Mouse (Mus musculus): ENCODE results near the gene Taar7d. TPM values are rescaled to one million over a fixed set of nuclear protein-coding genes. Genes with fewer than 3 reads are reported as not detected.

The Taar7d gene
- not detected in 2 replicates for polyA plus RNA-seq (2016; fragmentation: Nextera tagmentation; extraction: Ambion mirVana)

GRCm38 (mm10) chr10:24026922-24027321, at the start of gene Taar7d:
Taar7d (plus strand) TSS chr10:24027222.
- Histone ChIP-seq H3K27ac (ENCODE audit: poor library complexity, severe bottlenecking) (no peak within 1 kb of the TSS), H3K9ac (no peak within 1 kb of the TSS), H3K4me2 (no peak within 1 kb of the TSS), H3K4me3 (no peak within 1 kb of the TSS), H3K4me1 (replicated peaks) (no peaks in the 10 kb centered on the region), H3K36me3 (no peaks in the 10 kb centered on the region), H3K9me3 (replicated peaks) (no peaks in the 10 kb centered on the region), H3K27me3 (replicated peaks) (no peaks in the 10 kb centered on the region)
- no peak for ATAC-seq (ENCODE audit: insufficient number of reproducible peaks, low FRiP score)

- Histone ChIP-seq H3K36me3 (no peaks in the 10 kb centered on the region), H3K9ac (no peak overlapping the region), H3K4me3 (no peak overlapping the region), H3K27me3 (replicated peaks) (no peaks in the 10 kb centered on the region), H3K27ac (ENCODE audit: poor library complexity, severe bottlenecking) (no peak overlapping the region), H3K9me3 (replicated peaks) (no peaks in the 10 kb centered on the region), H3K4me2 (no peak overlapping the region), H3K4me1 (replicated peaks) (no peaks in the 10 kb centered on the region)
- no peak for ATAC-seq (ENCODE audit: insufficient number of reproducible peaks, low FRiP score)
- 54% methylated on average over 4 of the region's 4 CpGs for WGBS
These were observed 49.1 kb upstream of the Taar7d start for GRCm38 (mm10) chr10:23977958-23978357.

GRCm38 (mm10) chr10:23978901-23979705, 47.9 kb upstream of the Taar7d start:
- 42% methylated on average over 16 of the region's 16 CpGs for WGBS
- ATAC-seq (ENCODE audit: insufficient number of reproducible peaks, low FRiP score): peak; percentile 61
- Histone ChIP-seq H3K27ac (ENCODE audit: poor library complexity, severe bottlenecking) (no peak overlapping the region), H3K4me3 (no peak overlapping the region), H3K4me2 (no peak overlapping the region), H3K9ac (no peak overlapping the region), H3K27me3 (replicated peaks) (no peaks in the 10 kb centered on the region), H3K9me3 (replicated peaks) (no peaks in the 10 kb centered on the region), H3K4me1 (replicated peaks) (no peaks in the 10 kb centered on the region), H3K36me3 (no peaks in the 10 kb centered on the region)

- Histone ChIP-seq H3K9me3 (replicated peaks) (0 out of 2 replicates have a peak, but pooled peaks cover 3% of the 10 kb centered on the region), H3K4me2 (no peak within 1 kb of the TSS), H3K4me3 (no peak within 1 kb of the TSS), H3K27ac (ENCODE audit: poor library complexity, severe bottlenecking) (no peak within 1 kb of the TSS), H3K27me3 (replicated peaks) (no peaks in the 10 kb centered on the region), H3K4me1 (replicated peaks) (no peaks in the 10 kb centered on the region), H3K9ac (no peak within 1 kb of the TSS), H3K36me3 (no peaks in the 10 kb centered on the region)
- 68% methylated on average over 8 of the region's 8 CpGs for WGBS
- ATAC-seq (ENCODE audit: insufficient number of reproducible peaks, low FRiP score): no peak
These were observed 41.5 kb upstream of the Taar7d start, which contains the start of gene Taar6 for GRCm38 (mm10) chr10:23985546-23985945. Taar6 (minus strand) TSS chr10:23985646.

GRCm38 (mm10) chr10:23986419-23986818, 40.6 kb upstream of the Taar7d start:
- Histone ChIP-seq H3K4me3 (no peak overlapping the region), H3K4me1 (replicated peaks) (no peaks in the 10 kb centered on the region), H3K27ac (ENCODE audit: poor library complexity, severe bottlenecking) (no peak overlapping the region), H3K9me3 (replicated peaks) (0 out of 2 replicates have a peak, but pooled peaks cover 3% of the 10 kb centered on the region), H3K4me2 (no peak overlapping the region), H3K9ac (no peak overlapping the region), H3K36me3 (no peaks in the 10 kb centered on the region), H3K27me3 (replicated peaks) (no peaks in the 10 kb centered on the region)
- 73% methylated on average over 5 of the region's 5 CpGs for WGBS
- ATAC-seq (ENCODE audit: insufficient number of reproducible peaks, low FRiP score): no peak

- WGBS: 85% methylated on average over 3 of the region's 3 CpGs
- no peak for ATAC-seq (ENCODE audit: insufficient number of reproducible peaks, low FRiP score)
- no peaks in the 10 kb centered on the region for H3K4me1 ChIP-seq (replicated peaks)
- no peak within 1 kb of the TSS for H3K9ac ChIP-seq
- 0 out of 2 replicates have a peak, but pooled peaks cover 2% of the 10 kb centered on the region for H3K9me3 ChIP-seq (replicated peaks)
- H3K27ac ChIP-seq (ENCODE audit: poor library complexity, severe bottlenecking): no peak within 1 kb of the TSS
- H3K36me3 ChIP-seq: no peaks in the 10 kb centered on the region
- H3K4me3 ChIP-seq: no peak within 1 kb of the TSS
- no peak within 1 kb of the TSS for H3K4me2 ChIP-seq
- H3K27me3 ChIP-seq (replicated peaks): no peaks in the 10 kb centered on the region
These were observed 33.6 kb upstream of the Taar7d start, which contains the start of gene Taar7a for GRCm38 (mm10) chr10:23993381-23993780. Taar7a (minus strand) TSS chr10:23993481.

GRCm38 (mm10) chr10:23999639-24000038, 27.4 kb upstream of the Taar7d start, which contains the start of gene Taar7b:
Taar7b (plus strand) TSS chr10:23999939.
- no peak within 1 kb of the TSS for H3K4me3 ChIP-seq
- H3K4me1 ChIP-seq (replicated peaks): no peaks in the 10 kb centered on the region
- H3K36me3 ChIP-seq: no peaks in the 10 kb centered on the region
- no peak within 1 kb of the TSS for H3K4me2 ChIP-seq
- no peak within 1 kb of the TSS for H3K27ac ChIP-seq (ENCODE audit: poor library complexity, severe bottlenecking)
- no peak within 1 kb of the TSS for H3K9ac ChIP-seq
- WGBS: 84% methylated on average over 1 of the region's 1 CpGs
- ATAC-seq (ENCODE audit: insufficient number of reproducible peaks, low FRiP score): no peak
- no peaks in the 10 kb centered on the region for H3K27me3 ChIP-seq (replicated peaks)
- H3K9me3 ChIP-seq (replicated peaks): no peaks in the 10 kb centered on the region

- H3K27ac ChIP-seq (ENCODE audit: poor library complexity, severe bottlenecking): no peak overlapping the region
- no peak for ATAC-seq (ENCODE audit: insufficient number of reproducible peaks, low FRiP score)
- no peaks in the 10 kb centered on the region for H3K27me3 ChIP-seq (replicated peaks)
- H3K4me3 ChIP-seq: no peak overlapping the region
- H3K9ac ChIP-seq: no peak overlapping the region
- H3K4me2 ChIP-seq: no peak overlapping the region
- 63% methylated on average over 1 of the region's 1 CpGs for WGBS
- no peaks in the 10 kb centered on the region for H3K4me1 ChIP-seq (replicated peaks)
- H3K36me3 ChIP-seq: no peaks in the 10 kb centered on the region
- no peaks in the 10 kb centered on the region for H3K9me3 ChIP-seq (replicated peaks)
These were observed 20.6 kb upstream of the Taar7d start for GRCm38 (mm10) chr10:24006442-24006841.

GRCm38 (mm10) chr10:24007034-24007433, 20.0 kb upstream of the Taar7d start:
- H3K4me2 ChIP-seq: no peak overlapping the region

GRCm38 (mm10) chr10:24008143-24008542, 18.9 kb upstream of the Taar7d start:
- Histone ChIP-seq H3K36me3 (no peaks in the 10 kb centered on the region), H3K27me3 (replicated peaks) (no peaks in the 10 kb centered on the region), H3K27ac (ENCODE audit: poor library complexity, severe bottlenecking) (no peak overlapping the region), H3K4me1 (replicated peaks) (no peaks in the 10 kb centered on the region), H3K4me2 (no peak overlapping the region), H3K9me3 (replicated peaks) (no peaks in the 10 kb centered on the region), H3K4me3 (no peak overlapping the region), H3K9ac (no peak overlapping the region)
- ATAC-seq (ENCODE audit: insufficient number of reproducible peaks, low FRiP score): no peak
- 71% methylated on average over 1 of the region's 1 CpGs for WGBS

More at GRCm38 (mm10) chr10:24007034-24007433, 20.0 kb upstream of the Taar7d start:
- Histone ChIP-seq H3K9ac (no peak overlapping the region), H3K4me3 (no peak overlapping the region), H3K36me3 (no peaks in the 10 kb centered on the region), H3K4me1 (replicated peaks) (no peaks in the 10 kb centered on the region), H3K27me3 (replicated peaks) (no peaks in the 10 kb centered on the region), H3K9me3 (replicated peaks) (no peaks in the 10 kb centered on the region), H3K27ac (ENCODE audit: poor library complexity, severe bottlenecking) (no peak overlapping the region)
- WGBS: 36% methylated on average over 2 of the region's 2 CpGs
- ATAC-seq (ENCODE audit: insufficient number of reproducible peaks, low FRiP score): no peak

- Histone ChIP-seq H3K27me3 (replicated peaks) (no peaks in the 10 kb centered on the region), H3K4me1 (replicated peaks) (no peaks in the 10 kb centered on the region), H3K36me3 (no peaks in the 10 kb centered on the region), H3K4me3 (no peak overlapping the region), H3K27ac (ENCODE audit: poor library complexity, severe bottlenecking) (no peak overlapping the region), H3K9ac (no peak overlapping the region), H3K4me2 (no peak overlapping the region), H3K9me3 (replicated peaks) (no peaks in the 10 kb centered on the region)
- ATAC-seq (ENCODE audit: insufficient number of reproducible peaks, low FRiP score): no peak
These were observed 4.3 kb downstream of the Taar7d start for GRCm38 (mm10) chr10:24031347-24031746.

Data from heart, embryonic 12.5 days (tissue).